Mouse (Mus musculus): Measurements from ENCODE around the gene Pla2g2d.

Gene Pla2g2d

DNA sequence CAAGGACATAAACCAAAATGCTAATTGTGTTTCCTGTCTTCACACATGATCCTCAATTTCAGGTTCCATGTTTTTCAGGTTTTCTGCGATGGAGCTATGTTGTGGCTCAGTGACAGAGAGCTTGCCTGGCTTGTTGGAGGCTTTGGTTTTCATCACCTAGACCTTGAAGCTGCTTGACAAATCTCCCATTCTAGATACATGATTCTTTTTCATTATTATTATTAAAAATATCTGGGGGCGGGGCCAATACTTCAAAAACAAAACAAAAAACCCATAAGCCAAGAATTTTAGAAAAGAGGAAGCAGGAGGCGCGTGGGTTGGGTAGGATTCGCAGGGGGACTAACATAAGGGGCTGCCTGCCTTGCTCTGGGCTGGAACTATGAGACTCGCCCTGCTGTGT lies at the start of gene Pla2g2d:
Gene Pla2g2d, plus strand, starts transcription at position 301 of the 400 bp plus-strand sequence.
- DNase-seq (ENCODE audit: low read depth, low spot score), result no peak

DNA sequence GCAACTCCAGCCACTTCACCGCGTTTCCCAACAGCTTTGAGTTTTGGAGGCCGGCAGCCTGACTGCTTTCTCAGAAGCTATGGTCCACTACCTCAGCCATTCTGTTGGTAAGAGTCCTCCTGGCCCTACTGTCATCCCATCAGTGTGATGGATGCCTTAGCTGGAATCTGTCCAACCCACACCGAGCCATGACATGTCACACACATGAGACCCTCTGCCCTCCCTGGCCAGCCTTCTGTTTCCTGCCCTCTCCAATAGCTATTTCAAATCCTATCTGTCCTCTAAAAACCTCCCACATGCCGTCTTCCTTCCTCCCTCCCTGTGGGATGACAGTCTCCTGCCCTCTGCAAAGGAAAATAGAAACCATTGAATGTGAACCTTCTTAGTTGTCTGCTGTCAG lies 49.8 kb upstream of the Pla2g2d start:
- no peak for DNase-seq (ENCODE audit: low read depth, low spot score)

DNA sequence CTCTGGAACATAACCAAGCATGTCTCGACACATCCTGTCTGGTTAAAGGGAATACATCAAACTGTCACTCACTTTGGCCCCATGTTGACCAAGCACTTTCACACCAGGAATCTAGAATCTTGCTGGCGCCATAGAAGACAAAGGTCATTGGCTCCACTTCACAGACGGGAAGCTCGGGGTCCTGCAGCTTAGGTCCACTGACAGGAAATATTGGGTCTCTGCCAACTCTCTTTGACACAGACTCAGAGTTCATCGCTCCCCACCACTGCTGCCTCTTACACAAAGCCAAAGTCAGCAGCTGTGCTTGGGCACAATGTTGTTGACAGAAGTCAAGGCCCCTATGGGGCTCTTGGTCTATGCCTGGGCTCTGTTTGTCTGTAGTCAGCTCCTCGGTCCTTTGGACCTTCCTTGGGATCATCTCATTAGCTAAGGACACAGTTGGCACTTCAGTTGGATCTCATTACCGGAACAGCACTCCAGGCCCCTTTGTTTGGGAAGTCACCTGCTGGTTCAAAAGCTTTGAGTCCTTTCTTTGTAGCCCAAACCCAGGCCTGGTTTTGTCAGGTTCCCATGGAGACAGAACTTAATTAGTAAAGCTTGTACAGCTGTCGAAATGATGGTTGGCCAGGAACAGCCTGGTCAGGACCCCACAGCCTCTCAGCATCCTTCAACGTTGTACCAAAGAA lies 46.4 kb upstream of the Pla2g2d start:
- peak; percentile 69 for DNase-seq (ENCODE audit: low read depth, low spot score)

DNA sequence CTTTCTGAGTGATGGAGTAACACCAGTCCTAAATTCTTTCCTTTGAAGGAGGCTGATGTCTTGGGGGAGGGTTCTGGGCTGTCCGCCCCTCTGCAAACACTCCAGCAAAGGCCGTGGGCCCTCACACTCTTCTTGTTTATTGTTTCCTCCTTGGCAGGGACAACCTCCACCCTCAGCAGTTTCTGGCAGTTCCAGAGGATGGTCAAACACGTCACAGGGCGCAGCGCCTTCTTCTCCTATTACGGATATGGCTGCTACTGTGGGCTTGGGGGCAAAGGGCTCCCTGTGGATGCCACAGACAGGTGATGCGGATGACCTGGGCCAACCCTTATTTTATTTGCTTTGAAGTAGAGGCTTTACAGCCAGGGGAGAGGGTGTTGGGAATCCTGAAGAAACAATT lies 41.4 kb upstream of the Pla2g2d start:
- no peak for DNase-seq (ENCODE audit: low read depth, low spot score)

DNA sequence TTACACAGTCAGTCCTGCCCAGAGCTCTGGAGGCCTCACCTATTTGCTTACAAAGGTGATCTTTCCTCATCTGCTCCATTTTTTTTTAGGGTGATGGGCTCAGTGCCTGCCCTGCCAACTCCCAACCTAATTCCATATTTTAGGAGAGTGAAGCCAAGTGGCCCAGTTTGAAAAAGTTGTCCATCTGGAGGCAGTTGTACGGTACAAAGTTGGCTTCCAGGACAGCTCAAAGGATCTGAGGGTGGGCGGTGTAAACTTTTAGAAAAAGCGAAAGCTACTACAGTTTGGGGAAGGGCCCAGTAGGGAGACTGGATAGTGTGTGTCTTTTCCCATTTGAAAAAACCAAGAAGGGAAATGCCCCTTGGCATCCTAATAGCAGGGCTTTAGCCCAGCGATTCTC lies 40.7 kb upstream of the Pla2g2d start:
- no peak for DNase-seq (ENCODE audit: low read depth, low spot score)

DNA sequence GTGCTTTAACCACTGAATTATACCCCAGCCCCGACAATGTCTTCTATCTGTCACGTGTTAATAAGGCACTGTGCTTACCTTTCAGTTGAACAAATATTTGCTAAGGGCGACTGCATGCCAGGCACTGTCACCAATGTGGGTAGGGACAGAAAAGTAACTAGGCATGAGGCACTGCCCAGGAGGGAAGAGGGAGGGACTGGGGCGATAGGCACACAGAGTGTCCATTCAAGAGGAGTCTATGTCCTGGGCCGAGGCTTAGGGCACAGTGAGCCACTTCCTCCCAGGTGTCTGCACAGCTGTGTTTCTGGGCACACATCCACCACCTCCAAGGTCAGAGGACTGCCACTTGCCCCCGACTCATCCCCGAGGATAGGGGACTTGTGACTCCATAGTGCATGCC lies 38.5 kb upstream of the Pla2g2d start, which contains the start of gene Ubxn10:
Gene Ubxn10, minus strand, starts transcription at position 137 of the 400 bp plus-strand sequence.
- no peak for DNase-seq (ENCODE audit: low read depth, low spot score)

DNA sequence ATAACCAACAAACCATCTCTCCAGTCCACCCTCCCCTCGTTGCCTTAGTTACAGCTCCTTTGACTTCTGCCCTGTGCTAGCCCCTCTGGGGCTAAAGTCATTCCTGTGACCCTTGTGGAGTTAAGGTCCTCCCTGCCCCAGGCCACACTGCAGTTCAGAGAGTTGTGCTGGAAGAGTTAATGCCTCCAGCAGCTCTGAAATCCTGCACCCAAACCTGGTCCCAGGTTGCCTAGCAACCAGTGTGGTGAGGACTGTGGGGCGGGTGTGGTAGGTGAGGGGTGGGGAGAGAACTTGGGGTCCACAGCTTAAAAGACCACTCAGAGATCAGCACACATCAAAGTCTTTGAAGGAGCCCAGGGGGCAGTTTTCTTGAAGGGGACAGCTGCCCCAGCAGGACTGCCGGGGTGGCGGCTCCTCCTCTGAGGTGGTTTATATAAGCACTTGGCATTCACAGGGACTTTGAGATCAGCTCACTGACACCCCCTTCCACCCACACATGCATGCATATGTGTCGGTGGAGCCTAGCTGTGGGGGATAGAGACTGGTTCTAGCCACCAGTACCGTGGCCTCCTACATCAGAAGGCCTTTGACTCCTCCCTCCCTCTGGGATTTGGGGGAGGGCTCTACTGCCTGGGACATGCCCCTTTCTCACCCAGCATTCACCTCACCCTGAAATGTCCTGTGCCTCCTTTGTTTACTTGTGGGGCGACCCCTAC lies 36.2 kb upstream of the Pla2g2d start:
- DNase-seq (ENCODE audit: low read depth, low spot score), result peak; percentile 57

DNA sequence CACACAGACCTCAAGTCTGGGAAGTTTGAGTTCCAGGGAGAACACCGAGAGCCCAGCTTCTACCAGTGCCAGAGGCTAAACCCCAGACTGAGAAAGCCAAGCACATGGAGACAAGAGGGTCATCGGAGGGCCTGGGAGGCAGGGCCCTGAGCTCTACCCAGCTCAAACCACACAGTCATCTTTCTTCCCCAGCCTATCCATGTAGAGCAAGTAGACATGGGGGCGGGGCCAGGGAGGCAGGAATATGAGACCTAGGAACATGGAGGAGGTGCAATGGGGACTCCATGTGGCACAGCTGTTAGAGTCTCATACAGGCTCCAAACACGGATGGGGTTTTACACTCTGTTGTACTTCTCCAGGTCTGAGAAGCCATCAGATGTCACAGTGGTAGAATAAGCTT lies 29.7 kb upstream of the Pla2g2d start:
- DNase-seq (ENCODE audit: low read depth, low spot score), result peak; percentile 55

DNA sequence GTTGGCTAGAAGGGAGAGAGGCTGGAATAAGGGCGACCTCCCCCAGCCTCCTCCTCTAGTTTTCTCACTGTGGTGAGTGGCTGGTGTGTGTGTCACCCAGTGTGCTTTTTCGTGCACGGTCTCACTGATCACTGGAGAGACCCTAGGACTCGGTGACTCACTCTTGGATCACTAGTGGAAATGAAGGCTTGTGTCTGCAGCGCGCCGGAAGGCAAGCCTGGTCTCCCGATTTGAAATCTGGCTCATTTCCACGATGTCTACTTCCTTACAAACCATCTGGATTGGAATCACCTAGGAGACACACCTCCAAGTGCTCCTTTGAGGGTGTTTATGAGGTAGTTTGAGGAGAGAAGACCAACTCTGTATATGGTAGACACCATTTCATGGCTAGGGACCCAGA lies 28.7 kb upstream of the Pla2g2d start:
- DNase-seq (ENCODE audit: low read depth, low spot score), result no peak

DNA sequence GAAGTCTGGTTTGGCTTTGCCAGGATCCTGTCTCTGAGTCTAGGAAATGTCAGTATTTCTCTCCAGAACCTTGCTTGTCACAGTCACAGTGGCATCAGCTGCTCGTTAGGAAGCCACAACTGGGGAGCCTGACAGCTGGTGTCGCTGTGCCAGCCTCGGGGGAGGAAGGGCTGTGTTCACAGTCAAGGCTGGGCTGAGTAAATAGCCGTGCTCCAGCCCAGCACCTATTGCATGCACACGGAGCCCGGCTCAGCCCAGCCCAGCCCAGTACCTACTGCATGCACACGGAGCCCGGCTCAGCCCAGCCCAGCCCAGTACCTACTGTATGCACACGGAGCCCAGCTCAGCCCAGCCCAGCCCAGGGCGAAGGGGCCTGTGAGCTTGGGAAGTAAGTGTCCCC lies 27.7 kb upstream of the Pla2g2d start:
- no peak for DNase-seq (ENCODE audit: low read depth, low spot score)

DNA sequence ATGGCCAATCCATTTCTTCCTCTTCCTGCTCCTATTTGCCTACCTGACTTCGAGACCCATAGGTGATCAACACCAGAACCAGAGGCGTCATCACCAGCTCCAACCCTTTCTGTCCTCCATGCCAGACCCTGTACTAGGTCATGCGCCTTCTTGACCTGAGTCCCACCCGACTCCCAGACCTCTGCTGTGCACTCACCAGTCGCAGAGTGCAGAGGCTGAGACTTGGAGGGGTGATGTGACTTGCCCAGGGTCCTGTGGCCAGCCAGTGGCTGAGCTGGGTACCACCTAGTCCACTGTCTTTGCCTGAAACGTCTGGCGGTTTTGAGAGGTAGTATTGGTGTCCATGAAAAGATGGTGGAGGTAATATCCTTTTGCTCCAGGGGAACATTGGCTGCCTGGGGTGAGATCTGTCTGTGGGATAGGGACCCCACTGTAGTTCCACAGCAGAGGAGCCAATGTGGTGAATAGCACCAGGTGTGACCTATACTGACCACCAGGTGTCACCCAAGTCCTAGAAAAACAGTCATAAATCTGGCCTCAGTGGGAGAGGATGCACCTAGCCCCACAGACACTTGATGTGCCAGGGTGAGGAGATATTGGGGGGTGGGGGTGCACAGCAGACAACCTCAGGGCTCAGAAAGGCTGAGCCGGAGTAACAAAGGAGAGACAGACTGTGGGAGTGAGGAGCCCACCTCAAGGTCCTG lies 27.0 kb upstream of the Pla2g2d start:
- peak; percentile 63 for DNase-seq (ENCODE audit: low read depth, low spot score)

DNA sequence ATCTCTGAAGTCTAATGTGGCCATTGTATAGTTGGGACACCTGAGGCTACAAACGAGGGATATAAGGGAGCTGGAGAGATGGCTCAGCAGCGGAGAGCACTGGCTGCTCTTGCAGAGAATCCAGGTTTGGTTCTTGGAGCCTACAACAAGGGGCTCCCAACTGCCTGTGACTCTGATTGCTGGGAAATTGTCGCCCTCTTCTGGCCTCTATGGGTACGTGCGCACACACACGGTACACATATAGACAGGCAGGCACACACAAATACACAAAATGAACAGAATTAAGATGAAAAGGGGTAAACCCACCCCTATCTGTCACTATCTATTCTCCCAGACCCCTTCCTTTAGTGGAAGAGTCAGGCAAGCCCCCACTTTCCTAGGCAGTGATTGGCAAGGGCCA lies 22.9 kb upstream of the Pla2g2d start:
- DNase-seq (ENCODE audit: low read depth, low spot score), result peak; percentile 75

DNA sequence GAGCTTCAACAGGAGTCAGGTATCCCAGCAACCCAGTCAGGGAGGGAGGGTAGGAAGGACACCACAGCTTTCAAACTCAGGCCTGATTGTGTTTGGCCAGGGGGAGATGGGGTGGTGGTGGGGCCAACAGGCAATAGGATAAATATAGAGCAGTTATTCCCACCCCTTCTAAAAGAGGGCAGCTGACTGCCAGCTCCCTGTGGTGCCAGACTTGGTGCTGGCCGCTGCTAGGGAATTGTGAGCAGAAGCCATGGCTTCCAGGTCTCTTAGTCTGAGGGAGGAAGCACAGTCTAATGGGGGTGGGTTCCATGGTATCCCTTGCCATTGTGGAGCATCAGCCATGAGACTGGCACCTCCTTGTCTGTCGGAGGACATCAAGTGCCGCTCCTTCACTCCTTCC lies 21.9 kb upstream of the Pla2g2d start:
- no peak for DNase-seq (ENCODE audit: low read depth, low spot score)

DNA sequence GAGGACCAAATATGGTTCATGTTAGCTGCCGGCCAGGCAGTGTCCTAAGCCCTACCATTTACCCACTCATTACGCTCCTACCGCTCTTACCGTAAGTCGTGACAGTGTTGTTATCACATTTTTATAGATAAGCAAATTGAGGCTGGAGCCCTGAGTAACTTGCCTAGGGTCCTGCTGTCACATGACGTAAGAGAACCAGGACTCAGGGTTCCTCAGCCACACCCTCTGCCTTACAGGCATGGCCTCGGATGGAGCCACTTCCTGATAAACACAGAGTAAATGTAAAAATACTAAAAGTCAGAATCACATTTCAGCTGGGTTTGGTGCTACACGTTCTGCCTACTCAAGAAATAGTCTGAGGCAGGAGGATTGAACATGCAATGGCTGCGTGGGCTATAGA lies 21.1 kb upstream of the Pla2g2d start:
- DNase-seq (ENCODE audit: low read depth, low spot score), result no peak

DNA sequence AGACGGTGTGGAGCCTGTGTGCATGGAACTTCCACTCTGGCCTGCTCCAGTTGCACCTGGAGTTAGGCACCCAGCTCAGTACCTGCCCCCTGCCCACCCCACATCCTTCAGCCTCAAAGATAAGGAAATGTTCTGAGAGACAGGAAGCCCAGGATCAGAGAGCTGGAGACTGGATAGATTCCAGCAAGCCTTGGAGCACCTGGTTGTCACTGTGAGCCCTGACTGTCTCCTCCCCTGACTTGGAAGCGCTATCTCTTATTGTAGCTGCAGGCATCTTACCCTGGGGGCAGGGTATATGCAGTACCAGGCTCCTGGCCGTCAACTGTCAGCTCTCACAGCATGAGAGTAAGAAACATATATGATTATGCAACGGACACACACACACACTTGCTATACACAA lies 20.1 kb upstream of the Pla2g2d start:
- no peak for DNase-seq (ENCODE audit: low read depth, low spot score)

DNA sequence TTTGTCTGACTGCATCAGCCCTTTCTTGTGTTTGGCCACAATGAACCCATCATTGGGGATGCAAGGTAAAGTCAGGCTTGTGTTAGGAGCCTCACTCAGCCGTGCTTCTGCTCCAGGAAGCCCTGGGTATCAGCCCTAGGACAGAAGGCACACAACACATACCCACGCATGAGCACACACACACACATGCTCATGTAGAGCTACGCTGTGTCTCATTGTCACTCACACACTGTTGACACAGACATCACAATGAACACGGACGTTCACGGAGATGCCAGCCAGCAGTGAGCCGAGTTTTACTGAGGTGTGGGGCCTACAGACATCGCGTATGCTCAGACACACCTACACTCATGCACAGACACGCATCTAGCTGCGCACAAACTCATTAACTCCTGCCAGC lies 19.6 kb upstream of the Pla2g2d start:
- DNase-seq (ENCODE audit: low read depth, low spot score), result no peak

DNA sequence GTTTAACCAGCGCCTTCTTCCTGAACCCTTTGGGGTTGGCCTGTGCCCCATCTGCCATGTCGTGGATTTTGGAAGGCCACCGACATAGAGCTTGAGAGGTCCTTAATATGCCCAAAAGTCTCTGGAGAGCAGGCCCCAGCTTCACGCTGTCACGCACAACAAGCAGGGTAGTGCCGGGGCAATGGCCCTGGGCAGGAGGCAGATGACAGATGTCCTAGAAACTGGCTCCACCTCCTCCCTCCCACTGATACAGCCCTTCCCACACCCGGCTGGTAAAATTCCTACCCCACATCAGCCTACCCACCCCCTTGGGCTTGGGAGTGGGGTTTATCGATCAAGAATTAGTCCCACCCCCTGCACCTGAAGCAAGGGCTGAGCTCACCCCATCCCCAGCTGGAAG lies 18.1 kb upstream of the Pla2g2d start, which contains the start of gene Pla2g2f:
Gene Pla2g2f, minus strand, starts transcription at position 211 of the 400 bp plus-strand sequence.
- no peak for DNase-seq (ENCODE audit: low read depth, low spot score)

DNA sequence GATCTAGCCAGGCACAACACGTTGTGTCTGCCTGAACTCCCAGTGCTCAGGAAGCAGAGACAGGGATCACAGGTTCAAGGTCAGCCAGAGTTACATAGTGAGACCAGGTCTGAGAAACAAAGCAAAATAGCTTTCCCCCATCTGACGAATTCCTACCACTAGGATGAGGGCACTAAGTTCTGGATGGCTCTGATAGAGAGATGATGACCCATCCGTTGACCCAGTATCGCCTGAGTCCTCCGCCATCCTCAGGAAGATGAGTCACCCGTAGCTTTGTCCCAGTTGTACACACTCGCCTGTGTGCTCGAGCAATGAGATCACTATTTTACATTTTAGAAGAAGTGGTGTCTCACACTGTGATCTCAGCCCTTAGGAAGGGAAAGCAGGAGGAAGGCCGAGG lies 13.3 kb upstream of the Pla2g2d start:
- DNase-seq (ENCODE audit: low read depth, low spot score), result peak; percentile 39

DNA sequence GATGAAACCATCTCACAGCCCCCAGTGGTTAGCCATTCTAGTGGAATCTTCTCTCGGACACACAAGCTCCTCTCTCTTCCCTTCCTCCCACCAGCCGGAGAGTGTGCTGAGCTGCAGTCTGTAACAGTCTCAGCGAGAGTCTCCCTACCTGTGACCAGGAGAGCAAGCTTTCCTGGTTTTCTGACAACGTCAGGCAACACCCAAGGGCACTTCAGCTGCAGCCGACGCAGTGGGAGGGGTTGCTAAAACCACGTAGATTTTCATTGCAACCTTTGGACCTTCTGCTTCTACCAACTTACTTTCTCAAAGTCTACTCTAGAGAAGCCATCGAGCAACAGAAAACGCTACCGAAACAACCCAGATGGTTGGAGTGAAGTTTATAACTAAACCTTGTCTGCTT lies 3.6 kb upstream of the Pla2g2d start:
- no peak for DNase-seq (ENCODE audit: low read depth, low spot score)

DNA sequence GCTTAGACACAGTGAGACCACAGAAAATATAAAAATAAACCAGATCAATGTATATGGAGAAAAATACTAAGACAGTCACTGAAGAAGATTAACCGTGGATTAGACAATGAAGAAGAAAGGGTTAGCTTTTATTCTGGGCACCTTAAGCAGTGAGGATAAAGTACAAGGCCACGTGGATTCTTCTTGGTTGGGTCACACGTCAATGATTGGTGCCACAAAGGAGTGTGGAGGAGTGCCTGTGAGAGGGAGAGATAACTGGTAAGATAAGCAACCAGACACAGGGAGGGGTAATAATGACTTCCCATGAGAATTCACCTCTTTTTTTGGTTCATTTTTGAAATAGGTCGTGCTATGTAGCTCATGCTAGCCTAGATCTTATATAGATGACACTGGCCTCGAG lies 3.1 kb upstream of the Pla2g2d start:
- DNase-seq (ENCODE audit: low read depth, low spot score), result no peak

DNA sequence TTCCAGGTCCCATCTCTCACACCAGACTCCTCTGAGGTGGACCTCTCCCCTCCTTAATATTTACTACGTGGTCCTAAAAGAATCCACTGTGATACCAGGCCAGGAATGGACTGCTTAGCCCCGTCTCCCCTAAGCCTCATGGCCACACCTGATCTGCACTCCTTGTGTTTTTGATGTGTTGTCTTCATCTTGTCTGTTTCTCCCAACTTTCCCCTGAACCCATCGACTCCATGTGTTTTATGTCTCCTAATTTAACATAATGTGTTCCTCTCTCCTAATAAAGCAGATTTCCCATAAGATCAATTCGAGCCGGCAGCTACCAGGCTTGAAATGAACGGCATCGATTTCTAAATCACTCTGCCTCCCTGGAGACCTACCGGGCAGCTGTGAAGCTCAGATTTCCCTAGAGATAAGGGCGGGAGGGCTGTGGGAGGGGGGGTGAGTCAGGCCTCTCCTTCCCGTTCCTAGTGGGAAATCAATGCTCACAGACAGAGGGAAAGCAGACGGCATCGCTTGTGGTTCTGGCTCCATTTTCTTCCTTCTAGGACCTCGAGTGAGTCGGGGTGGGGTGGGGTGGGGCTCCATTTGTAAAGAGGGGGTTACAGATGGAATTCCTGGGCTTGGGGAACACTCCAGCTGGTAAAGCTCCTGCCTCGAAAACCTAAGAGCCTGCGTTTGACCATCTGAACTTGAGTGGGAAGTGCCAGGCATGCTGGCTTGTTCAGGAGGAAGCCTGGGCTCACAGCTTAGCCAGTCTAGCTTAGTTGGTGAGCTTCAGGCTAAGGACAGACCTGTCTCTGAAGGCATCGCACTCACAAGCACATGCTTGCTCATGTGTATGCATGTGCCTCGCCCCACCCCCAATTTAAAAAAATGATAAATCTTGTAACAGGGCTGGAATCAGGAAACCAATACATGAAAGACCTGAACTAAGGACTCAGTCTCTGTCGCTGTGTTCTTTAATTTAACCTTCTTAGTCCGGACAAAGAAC lies 2.2 kb downstream of the Pla2g2d start:
- no peak for DNase-seq (ENCODE audit: low read depth, low spot score)

Data from R1 (cell line).